Mouse (Mus musculus) embryonic fibroblast, embryonic 13.5 days (primary cell): ENCODE measurements around the gene Fam76a.

Experiments used
- CTCF ChIP-seq: IDR thresholded peaks from 2 replicates; pipeline ENCODE4 v1.5.1; 2011; ENCODE audit warnings: mild to moderate bottlenecking, control low read depth, low read length, moderate library complexity, borderline replicate concordance; ENCODE audit not compliant: insufficient read depth
- POLR2A ChIP-seq: IDR thresholded peaks from 2 replicates; pipeline ENCODE4 v1.6.1; 2011; ENCODE audit warnings: low read depth, mild to moderate bottlenecking, control low read depth, low read length, moderate library complexity

GRCm38 (mm10) chr4:132871116-132871515 lies 51.2 kb downstream of the Fam76a start:
- TF ChIP-seq CTCF = no peak
- no peak for TF ChIP-seq POLR2A
